Mouse (Mus musculus) right cerebral cortex, postnatal 36 days (tissue): ENCODE data around the gene Stxbp2.

Experiments
- DNase-seq, 2 experiments: peaks; one replicate each; pipeline ENCODE4 v3.0.0; 2022; ENCODE audit warnings: low spot score in 2 of 2, mixed read lengths in 1 of 2

The Stxbp2 gene

GRCm38 (mm10) chr8:3682435-3682834, 51.7 kb downstream of the Stxbp2 start:
- DNase-seq, result no peak

- no peak for DNase-seq
These were observed 52.8 kb downstream of the Stxbp2 start for GRCm38 (mm10) chr8:3683408-3684176.

GRCm38 (mm10) chr8:3684530-3684929, 53.8 kb downstream of the Stxbp2 start:
- no peak for DNase-seq

- no peak for DNase-seq
These were observed 54.7 kb downstream of the Stxbp2 start for GRCm38 (mm10) chr8:3685422-3685821.

GRCm38 (mm10) chr8:3687537-3687936, 56.8 kb downstream of the Stxbp2 start:
- DNase-seq, result no peak

- no peak for DNase-seq
These were observed 60.0 kb downstream of the Stxbp2 start for GRCm38 (mm10) chr8:3690774-3691173.
